Comparison of ENCODE assay signal across 27 mouse cellular contexts in genomic region chr8:107218091-107218490, GRCm38 (mm10).
DNase-seq lines count a peak whose midpoint lies in the region; ATAC-seq and TF ChIP-seq lines count a peak whose summit lies in the region.
"Had no signal": no experiment of that assay in that cellular context is flagged by ENCODE, and none has a peak within 500 bp of the region (broad histone marks: within the 10 kb centered on the region; RNA-seq: fewer than 3 reads in every experiment).

No protein-coding gene starts in this region.

- TF ChIP-seq CTCF in liver, postnatal 0 days (IDR thresholded peaks at IDR 0.05; ENCODE audit: low read depth): no peak
- TF ChIP-seq CTCF in testis, adult 2 months (IDR thresholded peaks at IDR 0.05; ENCODE audit: control insufficient read depth, insufficient read depth, insufficient replicate concordance, low read depth, low read length): no peak

- no peak for ATAC-seq in liver, postnatal 0 days
- ATAC-seq: activated CD4-positive, CD25-positive, alpha-beta regulatory T cell, adult 4 months; CD4-positive, CD25-positive, alpha-beta regulatory T cell, adult 4 months; forebrain, embryonic 14.5 days; forebrain, embryonic 16.5 days had no signal

- 62% methylated on average over 8 of the region's 8 CpGs for WGBS in liver, postnatal 0 days (ENCODE audit: insufficient replicate concordance)

- H3K27ac ChIP-seq in liver, postnatal 0 days (ENCODE audit: low read depth): no peak overlapping the region
- peak overlapping the region; percentile 68 for H3K27ac ChIP-seq in testis, adult 2 months (ENCODE audit: control insufficient read depth, insufficient read depth, low read depth, low read length)
- H3K27ac ChIP-seq: embryonic facial prominence, embryonic 13.5 days; embryonic facial prominence, embryonic 15.5 days; forebrain, embryonic 10.5 days; forebrain, embryonic 12.5 days had no signal

- H3K4me1 ChIP-seq in liver, postnatal 0 days (ENCODE audit: insufficient read depth): no peaks in the 10 kb centered on the region
- peaks cover 13% of the 10 kb centered on the region for H3K4me1 ChIP-seq in testis, adult 2 months (ENCODE audit: control insufficient read depth, insufficient read depth, low read length)
- H3K4me1 ChIP-seq: forebrain, embryonic 12.5 days had no signal

- H3K9me3 ChIP-seq in liver, postnatal 0 days (ENCODE audit: low read length): no peaks in the 10 kb centered on the region
- H3K9me3 ChIP-seq: embryonic facial prominence, embryonic 13.5 days; embryonic facial prominence, embryonic 15.5 days; forebrain, embryonic 10.5 days; forebrain, embryonic 12.5 days; G1E had no signal

- H3K9ac ChIP-seq in liver, postnatal 0 days (replicated peaks): no peak overlapping the region
- H3K9ac ChIP-seq: embryonic facial prominence, embryonic 13.5 days; embryonic facial prominence, embryonic 15.5 days; forebrain, embryonic 12.5 days had no signal

- no peaks in the 10 kb centered on the region for H3K27me3 ChIP-seq in liver, postnatal 0 days (ENCODE audit: insufficient read depth, low read length)
- H3K27me3 ChIP-seq in testis, adult 2 months (ENCODE audit: control insufficient read depth, insufficient read depth, low read length): no peaks in the 10 kb centered on the region
- H3K27me3 ChIP-seq: CH12.LX; embryonic facial prominence, embryonic 13.5 days; embryonic facial prominence, embryonic 15.5 days; forebrain, embryonic 12.5 days had no signal

- DNase-seq in liver: peak; percentile 32
- no peak for DNase-seq in liver, postnatal 0 days
- peak; percentile 58 for DNase-seq in testis, postnatal 14 days (ENCODE audit: low spot score)
- DNase-seq in cerebellum, adult 9-10 months: no peak
- no peak for DNase-seq in thymus, postnatal 36 days
- DNase-seq: adrenal gland, adult 8-10 months; adrenal gland, postnatal 14 days; adrenal gland, postnatal 36 days; B cell, adult 2 months; cerebellum, adult 11-12 months; cerebellum, adult 2 months; cerebellum, adult 9-11 months; cerebellum, postnatal 14 days; cerebellum, postnatal 36 days; embryo, embryonic 11 days had no signal

- no peak for TF ChIP-seq POLR2A in testis, adult 2 months (IDR thresholded peaks at IDR 0.05; ENCODE audit: control insufficient read depth, low read depth, low read length)

- no peak for TF ChIP-seq EP300 in liver, postnatal 0 days (IDR thresholded peaks at IDR 0.05; ENCODE audit: low read depth)

- H3K4me2 ChIP-seq in liver, postnatal 0 days (ENCODE audit: low read depth, low read length): no peak overlapping the region
- H3K4me2 ChIP-seq: embryonic facial prominence, embryonic 13.5 days; embryonic facial prominence, embryonic 15.5 days; forebrain, embryonic 12.5 days had no signal

- no peak overlapping the region for H3K4me3 ChIP-seq in liver, postnatal 0 days (ENCODE audit: low read depth, low read length)
- no peak overlapping the region for H3K4me3 ChIP-seq in testis, adult 2 months (ENCODE audit: control insufficient read depth, low read depth, low read length)
- H3K4me3 ChIP-seq: embryonic facial prominence, embryonic 13.5 days; embryonic facial prominence, embryonic 15.5 days; erythroblast, embryonic 14.5 days; forebrain, embryonic 10.5 days; forebrain, embryonic 12.5 days had no signal

- H3K36me3 ChIP-seq in liver, postnatal 0 days (replicated peaks; ENCODE audit: insufficient read depth, low read length): no peaks in the 10 kb centered on the region
- H3K36me3 ChIP-seq in testis, adult 2 months (ENCODE audit: control insufficient read depth, insufficient read depth, low read length): no peaks in the 10 kb centered on the region
- H3K36me3 ChIP-seq: embryonic facial prominence, embryonic 13.5 days; embryonic facial prominence, embryonic 15.5 days; forebrain, embryonic 10.5 days; forebrain, embryonic 12.5 days; G1E had no signal

Comparison
In these comparisons a context has a peak if more than half of its experiments do, and no peak if none do; other contexts are left out.
1. DNase-seq: peak in liver (single experiment) and testis, postnatal 14 days (single experiment); none in liver, postnatal 0 days (single experiment), cerebellum, adult 9-10 months (single experiment) and thymus, postnatal 36 days (0 of 2).